Mouse (Mus musculus) lung, adult 2 months (tissue): ENCODE data around the gene Bbs5.

Experiments
- CTCF ChIP-seq: fragments of 200-500 bp; IDR thresholded peaks from 2 replicates; pipeline ENCODE4 v1.5.1; 2011; ENCODE audit warnings: mild to moderate bottlenecking, low read length, control low read depth; ENCODE audit not compliant: insufficient read depth
- POLR2A ChIP-seq: fragments of 200-500 bp; IDR thresholded peaks from 2 replicates; pipeline ENCODE4 v1.6.1; 2011; ENCODE audit warnings: low read depth, mild to moderate bottlenecking, control low read depth, low read length, borderline replicate concordance; ENCODE audit errors: extremely low read depth

DNA sequence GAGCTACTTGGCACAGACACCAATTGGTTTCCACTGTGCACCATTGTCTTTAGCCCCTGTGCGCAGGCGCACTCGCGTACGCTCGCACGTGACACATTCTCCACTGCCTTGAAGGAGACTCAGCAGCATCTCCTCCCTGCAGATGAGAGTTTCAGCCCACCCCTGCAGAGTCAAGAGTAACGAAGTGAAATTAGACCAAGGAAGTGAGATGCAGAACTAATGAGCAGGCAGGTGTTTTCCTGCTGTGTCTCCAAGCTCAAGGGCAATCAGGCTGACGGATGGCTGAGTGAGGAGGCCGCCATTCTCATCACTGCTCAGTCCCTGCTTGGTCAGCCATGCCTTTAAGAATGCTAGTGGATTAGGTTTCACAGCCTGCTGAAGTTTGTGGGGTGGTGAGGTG lies 6.9 kb upstream of the Bbs5 start:
- TF ChIP-seq POLR2A (no peak), CTCF (no peak)
